Mouse (Mus musculus) cerebellum, adult 18-20 months (tissue): Measurements from ENCODE around the gene Poldip2.
A peak's percentile ranks its signal among the peaks of the same experiment; 100 is the strongest.
"Not testable (repeated sequence)": the region's sequence is repeated elsewhere in the genome, so short reads cannot be mapped to it uniquely, and the experiment has no call there.

ENCODE experiments used
- DNase-seq, 2 experiments: peaks; one replicate each; pipeline ENCODE4 v3.0.0; 2021

The Poldip2 gene

GRCm38 (mm10) chr11:78502909-78503650, 8.9 kb upstream of the Poldip2 start, which contains the start of gene Sebox:
Gene Sebox, plus strand, starts transcription at chr11:78503447.
- DNase-seq = peak; percentile 87 to 93

GRCm38 (mm10) chr11:78505430-78505829, 6.6 kb upstream of the Poldip2 start:
- DNase-seq = no peak

GRCm38 (mm10) chr11:78509148-78509547, 2.8 kb upstream of the Poldip2 start:
- DNase-seq = no peak

GRCm38 (mm10) chr11:78513106-78513790, 1.3 kb downstream of the Poldip2 start:
- DNase-seq = no peak

- no peak for DNase-seq
These were observed 3.7 kb downstream of the Poldip2 start for GRCm38 (mm10) chr11:78515549-78516325.

- DNase-seq = no peak
These were observed 6.9 kb downstream of the Poldip2 start for GRCm38 (mm10) chr11:78518931-78519330.

GRCm38 (mm10) chr11:78521880-78522279, 9.9 kb downstream of the Poldip2 start:
- DNase-seq = no peak

- no peak for DNase-seq
These were observed 10.5 kb downstream of the Poldip2 start for GRCm38 (mm10) chr11:78522481-78522997.

GRCm38 (mm10) chr11:78523241-78523955, 11.4 kb downstream of the Poldip2 start:
- DNase-seq = no peak

- DNase-seq = no peak
These were observed 12.8 kb downstream of the Poldip2 start for GRCm38 (mm10) chr11:78524838-78525237.

- no peak for DNase-seq
These were observed 16.7 kb downstream of the Poldip2 start for GRCm38 (mm10) chr11:78528714-78529113.

GRCm38 (mm10) chr11:78530001-78530400, 18.0 kb downstream of the Poldip2 start:
- DNase-seq = no peak

GRCm38 (mm10) chr11:78531046-78531445, 19.1 kb downstream of the Poldip2 start:
- DNase-seq = no peak

- not testable (repeated sequence) for DNase-seq
These were observed 19.5 kb downstream of the Poldip2 start for GRCm38 (mm10) chr11:78531515-78531914.

GRCm38 (mm10) chr11:78534516-78534915, 22.5 kb downstream of the Poldip2 start:
- DNase-seq = no peak

- DNase-seq = no peak
These were observed 23.5 kb downstream of the Poldip2 start for GRCm38 (mm10) chr11:78535376-78536079.

- DNase-seq = peak; percentile 96 to 100
These were observed 24.2 kb downstream of the Poldip2 start, which contains the start of the genes Tnfaip1 and Ift20 for GRCm38 (mm10) chr11:78536080-78536689. Gene Tnfaip1, minus strand, starts transcription at chr11:78536332. Gene Ift20, plus strand, starts transcription at chr11:78536361.

GRCm38 (mm10) chr11:78536690-78537084, 24.7 kb downstream of the Poldip2 start:
- DNase-seq = no peak

- no peak for DNase-seq
These were observed 28.4 kb downstream of the Poldip2 start for GRCm38 (mm10) chr11:78540358-78540757.

GRCm38 (mm10) chr11:78544449-78545111, 32.6 kb downstream of the Poldip2 start:
- DNase-seq = no peak

GRCm38 (mm10) chr11:78545181-78545580, 33.2 kb downstream of the Poldip2 start:
- no peak for DNase-seq
